Mouse (Mus musculus) cortical plate, adult 2 months (tissue): ENCODE data around the gene Tacc3.

Experiments
- CTCF ChIP-seq: fragments of 200-500 bp; IDR thresholded peaks from 2 replicates; pipeline ENCODE4 v1.5.1; 2011; ENCODE audit warnings: mild to moderate bottlenecking, control low read depth, low read length; ENCODE audit not compliant: insufficient read depth; ENCODE audit errors: extremely low read depth
- POLR2A ChIP-seq: fragments of 200-500 bp; IDR thresholded peaks from 2 replicates; pipeline ENCODE4 v1.6.1; 2011; ENCODE audit warnings: mild to moderate bottlenecking, low read length, control low read depth; ENCODE audit not compliant: insufficient read depth; ENCODE audit errors: extremely low read depth

GRCm38 (mm10) chr5:33681611-33682388 lies 23.9 kb downstream of the Tacc3 start:
- TF ChIP-seq CTCF (no peak), POLR2A (no peak)
